Mouse (Mus musculus): Measurements from ENCODE around the gene Apba1. TPM values are rescaled to one million over a fixed set of nuclear protein-coding genes. Genes with fewer than 3 reads are reported as not detected.

The Apba1 gene
- polyA plus RNA-seq, 1 experiment from 2014 or later: 6.0 TPM

GRCm38 (mm10) chr19:23858091-23858490, 99.4 kb downstream of the Apba1 start:
- 99% methylated on average over 4 of the region's 4 CpGs for WGBS
- no peaks in the 10 kb centered on the region for H3K27me3 ChIP-seq
- peaks cover 4% of the 10 kb centered on the region; the same call in 1 of the 2 replicates for H3K9me3 ChIP-seq (replicated peaks)
- H3K4me1 ChIP-seq: no peaks in the 10 kb centered on the region
- H3K9ac ChIP-seq: no peak overlapping the region
- no peak overlapping the region for H3K27ac ChIP-seq
- H3K4me2 ChIP-seq (replicated peaks): no peak overlapping the region
- no peaks in the 10 kb centered on the region for H3K36me3 ChIP-seq
- no peak for ATAC-seq (ENCODE audit: low FRiP score)
- H3K4me3 ChIP-seq: no peak overlapping the region

- no peaks in the 10 kb centered on the region for H3K4me1 ChIP-seq
- no peak overlapping the region for H3K4me2 ChIP-seq (replicated peaks)
- H3K9me3 ChIP-seq (replicated peaks): peaks cover 4% of the 10 kb centered on the region; the same call in 1 of the 2 replicates
- no peak overlapping the region for H3K9ac ChIP-seq
- H3K4me3 ChIP-seq: no peak overlapping the region
- no peak overlapping the region for H3K27ac ChIP-seq
- H3K27me3 ChIP-seq: no peaks in the 10 kb centered on the region
- no peak for ATAC-seq (ENCODE audit: low FRiP score)
- WGBS: 90% methylated on average over 9 of the region's 9 CpGs
- no peaks in the 10 kb centered on the region for H3K36me3 ChIP-seq
Measured at GRCm38 (mm10) chr19:23858781-23859180, 100.1 kb downstream of the Apba1 start.

- Histone ChIP-seq H3K4me2 (replicated peaks) (no peak overlapping the region), H3K27ac (no peak overlapping the region), H3K4me1 (0 out of 2 replicates have a peak, but pooled peaks cover 2% of the 10 kb centered on the region), H3K36me3 (no peaks in the 10 kb centered on the region), H3K27me3 (no peaks in the 10 kb centered on the region), H3K9ac (no peak overlapping the region), H3K9me3 (replicated peaks) (peaks cover 4% of the 10 kb centered on the region; the same call in 1 of the 2 replicates), H3K4me3 (no peak overlapping the region)
- peak; percentile 54; the same call in 1 of the 2 replicates for ATAC-seq (ENCODE audit: low FRiP score)
- WGBS: 30% methylated on average over 13 of the region's 13 CpGs
Measured at GRCm38 (mm10) chr19:23860151-23860820, 101.6 kb downstream of the Apba1 start.

- no peak overlapping the region for H3K4me2 ChIP-seq (replicated peaks)
- WGBS: 58% methylated on average over 4 of the region's 4 CpGs
- H3K9ac ChIP-seq: no peak overlapping the region
- H3K9me3 ChIP-seq (replicated peaks): 0 out of 2 replicates have a peak, but pooled peaks cover 4% of the 10 kb centered on the region
- H3K4me3 ChIP-seq: no peak overlapping the region
- H3K36me3 ChIP-seq: no peaks in the 10 kb centered on the region
- H3K27me3 ChIP-seq: no peaks in the 10 kb centered on the region
- ATAC-seq (ENCODE audit: low FRiP score): no peak
- no peak overlapping the region for H3K27ac ChIP-seq
- H3K4me1 ChIP-seq: 0 out of 2 replicates have a peak, but pooled peaks cover 2% of the 10 kb centered on the region
Measured at GRCm38 (mm10) chr19:23862736-23863135, 104.0 kb downstream of the Apba1 start.

DNA sequence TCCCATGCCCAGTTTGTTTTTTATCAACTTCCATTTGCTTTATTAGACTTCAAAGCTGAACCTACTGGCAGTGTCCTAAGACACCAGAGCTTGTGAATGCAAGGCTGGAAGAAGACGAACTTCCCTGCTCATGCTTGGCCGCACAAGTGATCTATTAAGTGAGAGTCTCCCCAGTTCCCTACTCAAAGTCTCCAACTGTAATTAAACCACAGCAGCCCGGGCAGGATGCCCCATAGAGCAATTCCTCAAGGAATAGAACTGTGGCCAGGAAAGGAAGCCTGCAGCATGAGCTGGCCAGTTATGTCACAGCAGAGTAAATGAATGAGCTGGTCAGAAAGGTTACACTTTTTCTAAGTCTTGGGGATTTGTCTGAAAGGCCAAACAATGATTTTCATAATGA, 105.3 kb downstream of the Apba1 start:
- Histone ChIP-seq H3K4me1 (0 out of 2 replicates have a peak, but pooled peaks cover 2% of the 10 kb centered on the region), H3K4me3 (no peak overlapping the region), H3K27ac (no peak overlapping the region), H3K36me3 (no peaks in the 10 kb centered on the region), H3K4me2 (replicated peaks) (no peak overlapping the region), H3K9ac (no peak overlapping the region), H3K9me3 (replicated peaks) (no peaks in the 10 kb centered on the region), H3K27me3 (no peaks in the 10 kb centered on the region)
- 35% methylated on average over 3 of the region's 3 CpGs for WGBS
- no peak for ATAC-seq (ENCODE audit: low FRiP score)

GRCm38 (mm10) chr19:23866045-23866444, 107.4 kb downstream of the Apba1 start:
- no peak overlapping the region for H3K4me2 ChIP-seq (replicated peaks)
- no peaks in the 10 kb centered on the region for H3K27me3 ChIP-seq
- ATAC-seq (ENCODE audit: low FRiP score): no peak
- 90% methylated on average over 9 of the region's 9 CpGs for WGBS
- H3K9ac ChIP-seq: no peak overlapping the region
- no peak overlapping the region for H3K27ac ChIP-seq
- no peak overlapping the region for H3K4me3 ChIP-seq
- 0 out of 2 replicates have a peak, but pooled peaks cover 2% of the 10 kb centered on the region for H3K4me1 ChIP-seq
- no peaks in the 10 kb centered on the region for H3K36me3 ChIP-seq
- H3K9me3 ChIP-seq (replicated peaks): no peaks in the 10 kb centered on the region

- H3K27me3 ChIP-seq: no peaks in the 10 kb centered on the region
- 0 out of 2 replicates have a peak, but pooled peaks cover 2% of the 10 kb centered on the region for H3K4me1 ChIP-seq
- no peak for ATAC-seq (ENCODE audit: low FRiP score)
- H3K36me3 ChIP-seq: no peaks in the 10 kb centered on the region
- no peaks in the 10 kb centered on the region for H3K9me3 ChIP-seq (replicated peaks)
- H3K4me2 ChIP-seq (replicated peaks): no peak overlapping the region
- 85% methylated on average over 11 of the region's 11 CpGs for WGBS
- H3K9ac ChIP-seq: no peak overlapping the region
- no peak overlapping the region for H3K27ac ChIP-seq
- no peak overlapping the region for H3K4me3 ChIP-seq
Measured at GRCm38 (mm10) chr19:23867052-23867451, 108.4 kb downstream of the Apba1 start.

DNA sequence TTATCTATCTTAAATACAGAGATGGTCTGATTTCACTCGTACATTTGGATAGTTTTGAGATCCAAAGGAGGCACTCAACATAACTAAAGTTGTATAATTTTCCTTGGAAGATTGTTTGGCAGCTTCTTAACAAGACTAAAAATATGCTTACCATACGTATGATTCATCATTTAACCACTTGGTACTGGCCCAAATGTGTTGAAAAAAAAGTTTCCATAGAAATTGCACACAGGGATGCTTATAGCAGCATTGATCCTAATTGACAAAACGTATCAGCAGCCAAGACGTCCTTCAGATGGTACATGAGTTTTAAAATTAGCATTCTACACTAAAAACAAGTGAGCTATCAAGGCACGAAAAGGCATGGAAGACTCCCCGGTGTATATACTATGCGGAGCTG, 108.9 kb downstream of the Apba1 start:
- WGBS: 90% methylated on average over 7 of the region's 7 CpGs
- no peak overlapping the region for H3K4me3 ChIP-seq
- H3K4me2 ChIP-seq (replicated peaks): no peak overlapping the region
- H3K4me1 ChIP-seq: 0 out of 2 replicates have a peak, but pooled peaks cover 2% of the 10 kb centered on the region
- no peaks in the 10 kb centered on the region for H3K9me3 ChIP-seq (replicated peaks)
- H3K27ac ChIP-seq: no peak overlapping the region
- no peak for ATAC-seq (ENCODE audit: low FRiP score)
- no peaks in the 10 kb centered on the region for H3K27me3 ChIP-seq
- no peaks in the 10 kb centered on the region for H3K36me3 ChIP-seq
- no peak overlapping the region for H3K9ac ChIP-seq

- no peak overlapping the region for H3K4me3 ChIP-seq
- H3K9ac ChIP-seq: no peak overlapping the region
- H3K36me3 ChIP-seq: no peaks in the 10 kb centered on the region
- ATAC-seq (ENCODE audit: low FRiP score): no peak
- H3K27ac ChIP-seq: no peak overlapping the region
- no peaks in the 10 kb centered on the region for H3K27me3 ChIP-seq
- no peaks in the 10 kb centered on the region for H3K9me3 ChIP-seq (replicated peaks)
- H3K4me1 ChIP-seq: no peaks in the 10 kb centered on the region
- 87% methylated on average over 6 of the region's 6 CpGs for WGBS
- H3K4me2 ChIP-seq (replicated peaks): no peak overlapping the region
Measured at GRCm38 (mm10) chr19:23874502-23874901, 115.8 kb downstream of the Apba1 start.

DNA sequence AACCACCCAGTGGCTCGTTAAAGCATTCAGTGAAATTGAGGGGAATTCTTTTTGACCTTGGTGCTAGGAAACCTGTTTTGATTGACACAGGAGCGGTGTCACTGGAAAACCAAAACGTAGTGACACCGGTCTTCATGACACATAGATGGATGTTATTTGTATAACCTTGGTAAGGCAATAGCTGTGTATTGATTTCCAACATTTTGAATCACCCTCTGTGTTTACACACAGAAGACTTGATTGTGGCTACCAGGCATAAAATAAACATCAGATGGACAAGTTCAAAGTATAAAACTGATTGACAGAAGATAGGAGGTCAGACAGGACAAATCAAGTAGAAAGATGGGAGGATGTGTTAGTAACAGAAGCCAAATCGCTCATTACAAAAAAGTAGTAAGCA, 117.1 kb downstream of the Apba1 start:
- no peaks in the 10 kb centered on the region for H3K27me3 ChIP-seq
- no peak overlapping the region for H3K4me2 ChIP-seq (replicated peaks)
- no peak overlapping the region for H3K9ac ChIP-seq
- H3K27ac ChIP-seq: no peak overlapping the region
- H3K36me3 ChIP-seq: no peaks in the 10 kb centered on the region
- ATAC-seq (ENCODE audit: low FRiP score): no peak
- no peaks in the 10 kb centered on the region for H3K4me1 ChIP-seq
- no peaks in the 10 kb centered on the region for H3K9me3 ChIP-seq (replicated peaks)
- H3K4me3 ChIP-seq: no peak overlapping the region
- 80% methylated on average over 5 of the region's 5 CpGs for WGBS

- Histone ChIP-seq H3K4me1 (no peaks in the 10 kb centered on the region), H3K4me2 (replicated peaks) (no peak overlapping the region), H3K36me3 (no peaks in the 10 kb centered on the region), H3K9ac (no peak overlapping the region), H3K27ac (no peak overlapping the region), H3K9me3 (replicated peaks) (no peaks in the 10 kb centered on the region), H3K27me3 (no peaks in the 10 kb centered on the region), H3K4me3 (no peak overlapping the region)
- peak; percentile 68 for ATAC-seq (ENCODE audit: low FRiP score)
- 69% methylated on average over 7 of the region's 7 CpGs for WGBS
Measured at GRCm38 (mm10) chr19:23879862-23880261, 121.2 kb downstream of the Apba1 start.

DNA sequence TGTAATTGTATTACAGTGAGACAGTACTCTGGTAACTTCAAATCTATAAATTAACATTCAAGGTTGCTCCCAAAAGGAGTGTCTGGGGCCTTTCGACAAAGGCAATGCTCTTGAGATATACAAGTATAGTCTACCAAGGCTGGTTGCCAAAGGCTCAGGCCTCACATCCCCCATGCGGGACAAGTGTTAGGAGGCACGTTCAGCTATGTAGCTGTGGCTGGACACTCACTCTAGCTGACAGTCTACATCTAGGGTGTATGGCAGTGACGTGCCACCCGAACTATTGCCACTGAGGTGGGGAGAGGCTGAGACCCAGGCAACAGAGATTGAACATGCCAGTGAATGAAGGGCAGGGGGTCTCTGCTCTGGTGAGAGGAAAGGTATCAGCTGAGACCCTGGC, 127.5 kb downstream of the Apba1 start:
- Histone ChIP-seq H3K9me3 (replicated peaks) (no peaks in the 10 kb centered on the region), H3K4me2 (replicated peaks) (no peak overlapping the region), H3K9ac (no peak overlapping the region), H3K36me3 (no peaks in the 10 kb centered on the region), H3K27ac (no peak overlapping the region), H3K27me3 (peaks cover 8% of the 10 kb centered on the region), H3K4me3 (no peak overlapping the region), H3K4me1 (no peaks in the 10 kb centered on the region)
- ATAC-seq (ENCODE audit: low FRiP score): no peak
- 92% methylated on average over 5 of the region's 5 CpGs for WGBS

DNA sequence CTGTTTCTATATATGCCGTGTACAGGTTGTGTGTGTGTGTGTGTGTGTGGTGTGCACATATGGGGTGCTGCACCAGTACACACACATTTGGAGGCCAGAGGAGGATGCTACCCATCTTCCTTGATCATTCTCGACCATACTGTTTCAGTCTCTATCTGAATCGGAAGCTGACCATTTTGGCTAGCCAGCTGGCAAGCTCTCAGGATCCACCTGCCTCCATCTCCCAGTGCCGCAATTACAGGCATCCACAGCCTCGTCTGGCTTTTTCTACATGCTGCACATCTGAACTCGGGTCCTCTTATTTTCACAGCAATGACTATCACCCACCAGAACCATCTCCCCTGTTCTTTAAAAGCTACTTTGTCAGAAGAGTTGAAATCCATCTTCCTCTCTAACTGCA, 132.7 kb downstream of the Apba1 start:
- no peak overlapping the region for H3K27ac ChIP-seq
- H3K4me2 ChIP-seq (replicated peaks): no peak overlapping the region
- peaks cover 10% of the 10 kb centered on the region for H3K4me1 ChIP-seq
- no peak overlapping the region for H3K9ac ChIP-seq
- no peaks in the 10 kb centered on the region for H3K36me3 ChIP-seq
- H3K27me3 ChIP-seq: peaks cover 44% of the 10 kb centered on the region
- no peak overlapping the region for H3K4me3 ChIP-seq
- H3K9me3 ChIP-seq (replicated peaks): no peaks in the 10 kb centered on the region
- no peak for ATAC-seq (ENCODE audit: low FRiP score)
- WGBS: 90% methylated on average over 6 of the region's 6 CpGs
